Comparison of ENCODE assay signal across 27 mouse cellular contexts in the genomic region with DNA sequence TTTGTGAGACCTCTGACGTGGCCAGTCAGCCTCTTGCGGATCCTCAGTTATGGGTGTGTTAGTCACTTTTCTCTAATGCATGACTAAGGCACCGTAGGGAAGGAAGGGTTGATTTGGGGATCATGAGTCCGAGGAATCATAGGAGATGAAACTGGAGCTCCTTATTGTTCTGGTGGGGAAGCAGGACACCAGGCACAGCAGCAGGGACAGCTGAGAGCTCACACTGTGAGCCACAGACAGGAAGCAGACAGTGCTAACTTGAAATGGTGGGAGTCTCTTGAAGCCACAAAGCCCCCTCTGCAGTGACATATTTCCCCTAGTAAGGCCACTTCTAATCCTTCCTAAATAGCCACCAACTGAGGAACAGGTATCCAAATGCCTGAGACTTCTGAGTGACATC. TPM values are rescaled to one million over a fixed set of nuclear protein-coding genes. Genes with fewer than 3 reads are reported as not detected.
"Had no signal": no experiment of that assay in that cellular context is flagged by ENCODE, and none has a peak within 500 bp of the region (broad histone marks: within the 10 kb centered on the region; RNA-seq: fewer than 3 reads in every experiment).

No protein-coding gene starts in this region.

- H3K36me3 ChIP-seq: midbrain, embryonic 15.5 days had no signal

- ATAC-seq: midbrain, embryonic 13.5 days; midbrain, embryonic 15.5 days had no signal

- H3K4me3 ChIP-seq: megakaryocyte, embryonic 14.5 days; midbrain, embryonic 13.5 days; midbrain, embryonic 15.5 days; neural tube, embryonic 13.5 days; neural tube, embryonic 15.5 days had no signal

- DNase-seq: lung, adult 18-20 months; lung, embryonic 14.5 days; lung, postnatal 10 days; retina, postnatal 1 day; right cerebral cortex, adult 18-20 months; right cerebral cortex, postnatal 25 days; right cerebral cortex, postnatal 4 days; spleen, adult 18-20 months; thymus, adult 18-20 months; thymus, postnatal 14 days; thymus, postnatal 36 days had no signal

- H3K27me3 ChIP-seq: megakaryocyte, embryonic 14.5 days; midbrain, embryonic 13.5 days; midbrain, embryonic 15.5 days; neural tube, embryonic 13.5 days; neural tube, embryonic 15.5 days had no signal

- H3K4me2 ChIP-seq: lung, embryonic 14.5 days; midbrain, embryonic 11.5 days; midbrain, embryonic 13.5 days; midbrain, embryonic 15.5 days; neural tube, embryonic 13.5 days; neural tube, embryonic 15.5 days had no signal

RNA-seq across cellular contexts. Expression of gene Clip4, which starts 22.8 kb away (rescaled TPM):
- polyA plus RNA-seq: macrophage had no signal

RNA-seq across cellular contexts. Expression of gene Pcare, which starts 38.4 kb away (rescaled TPM):
- total RNA-seq: megakaryocyte progenitor cell, adult 5-6 weeks; monocyte, adult 5-6 weeks had no signal
- polyA plus RNA-seq: lung, embryonic 14.5 days; lung, embryonic 16.5 days; macrophage; midbrain, embryonic 11.5 days; midbrain, embryonic 13.5 days; midbrain, embryonic 15.5 days; midbrain, postnatal 0 days; neural tube, embryonic 11.5 days; neural tube, embryonic 13.5 days; neural tube, embryonic 15.5 days; small intestine, adult 2 months; stomach, embryonic 14.5 days; stomach, embryonic 16.5 days; thymus, postnatal 0 days had no signal
